Mouse (Mus musculus): Measurements from ENCODE around the gene Whrn. TPM values are rescaled to one million over a fixed set of nuclear protein-coding genes. Genes with fewer than 3 reads are reported as not detected.

Whrn gene
- polyA plus RNA-seq, 1 experiment from 2014 or later = 4.2 TPM

- Histone ChIP-seq H3K36me3 (replicated peaks) (no peaks in the 10 kb centered on the region), H3K4me1 (peaks cover 8% of the 10 kb centered on the region; the same call in 1 of the 2 replicates), H3K27me3 (replicated peaks; ENCODE audit: low read depth, poor library complexity, severe bottlenecking) (no peaks in the 10 kb centered on the region), H3K9me3 (no peaks in the 10 kb centered on the region), H3K4me3 (no peak overlapping the region), H3K27ac (replicated peaks) (no peak overlapping the region)
- no peak for DNase-seq (ENCODE audit: low spot score)
- 81% methylated on average over 2 of the region's 2 CpGs for WGBS
Measured at GRCm38 (mm10) chr4:63512921-63513320, 17.1 kb upstream of the Whrn start.

- no peak overlapping the region for H3K27ac ChIP-seq (replicated peaks)
- no peaks in the 10 kb centered on the region for H3K27me3 ChIP-seq (replicated peaks; ENCODE audit: low read depth, poor library complexity, severe bottlenecking)
- H3K4me1 ChIP-seq = peaks cover 3% of the 10 kb centered on the region; the same call in 1 of the 2 replicates
- no peaks in the 10 kb centered on the region for H3K9me3 ChIP-seq
- 25% methylated on average over 4 of the region's 4 CpGs for WGBS
- DNase-seq (ENCODE audit: low spot score) = peak; percentile 81
- H3K4me3 ChIP-seq = no peak overlapping the region
- no peaks in the 10 kb centered on the region for H3K36me3 ChIP-seq (replicated peaks)
Measured at GRCm38 (mm10) chr4:63508232-63508631, 12.4 kb upstream of the Whrn start.

- DNase-seq (ENCODE audit: low spot score) = no peak
- no peaks in the 10 kb centered on the region for H3K36me3 ChIP-seq (replicated peaks)
- no peak overlapping the region for H3K4me3 ChIP-seq
- no peaks in the 10 kb centered on the region for H3K9me3 ChIP-seq
- WGBS = 74% methylated on average over 5 of the region's 5 CpGs
- H3K4me1 ChIP-seq = no peaks in the 10 kb centered on the region
- no peaks in the 10 kb centered on the region for H3K27me3 ChIP-seq (replicated peaks; ENCODE audit: low read depth, poor library complexity, severe bottlenecking)
- H3K27ac ChIP-seq (replicated peaks) = no peak overlapping the region
Measured at GRCm38 (mm10) chr4:63507478-63507877, 11.7 kb upstream of the Whrn start.

- H3K27ac ChIP-seq (replicated peaks) = no peak overlapping the region
- peaks cover 15% of the 10 kb centered on the region for H3K27me3 ChIP-seq (replicated peaks; ENCODE audit: low read depth, poor library complexity, severe bottlenecking)
- no peak overlapping the region for H3K4me3 ChIP-seq
- no peaks in the 10 kb centered on the region for H3K4me1 ChIP-seq
- no peaks in the 10 kb centered on the region for H3K36me3 ChIP-seq (replicated peaks)
- WGBS = 75% methylated on average over 5 of the region's 5 CpGs
- DNase-seq (ENCODE audit: low spot score) = no peak
- no peaks in the 10 kb centered on the region for H3K9me3 ChIP-seq
Measured at GRCm38 (mm10) chr4:63503949-63504348, 8.2 kb upstream of the Whrn start.

GRCm38 (mm10) chr4:63501050-63501449, 5.3 kb upstream of the Whrn start:
- Histone ChIP-seq H3K27ac (replicated peaks) (no peak overlapping the region), H3K9me3 (no peaks in the 10 kb centered on the region), H3K4me3 (no peak overlapping the region), H3K27me3 (replicated peaks; ENCODE audit: low read depth, poor library complexity, severe bottlenecking) (peaks cover 25% of the 10 kb centered on the region), H3K4me1 (peaks cover 17% of the 10 kb centered on the region), H3K36me3 (replicated peaks) (no peaks in the 10 kb centered on the region)
- DNase-seq (ENCODE audit: low spot score) = no peak
- 72% methylated on average over 5 of the region's 5 CpGs for WGBS

GRCm38 (mm10) chr4:63498346-63498745, 2.6 kb upstream of the Whrn start:
- WGBS = 33% methylated on average over 3 of the region's 3 CpGs
- Histone ChIP-seq H3K27me3 (replicated peaks; ENCODE audit: low read depth, poor library complexity, severe bottlenecking) (peaks cover 48% of the 10 kb centered on the region), H3K4me3 (no peak overlapping the region), H3K27ac (replicated peaks) (no peak overlapping the region), H3K4me1 (peaks cover 42% of the 10 kb centered on the region), H3K9me3 (no peaks in the 10 kb centered on the region), H3K36me3 (replicated peaks) (no peaks in the 10 kb centered on the region)
- DNase-seq (ENCODE audit: low spot score) = peak; percentile 17

- no peak for DNase-seq (ENCODE audit: low spot score)
- peaks cover 58% of the 10 kb centered on the region for H3K27me3 ChIP-seq (replicated peaks; ENCODE audit: low read depth, poor library complexity, severe bottlenecking)
- H3K4me3 ChIP-seq = peak overlapping the region; percentile 80
- WGBS = 13% methylated on average over 6 of the region's 6 CpGs
- H3K27ac ChIP-seq (replicated peaks) = peak overlapping the region; percentile 86
- no peaks in the 10 kb centered on the region for H3K36me3 ChIP-seq (replicated peaks)
- peaks cover 50% of the 10 kb centered on the region for H3K4me1 ChIP-seq
- no peaks in the 10 kb centered on the region for H3K9me3 ChIP-seq
Measured at GRCm38 (mm10) chr4:63496312-63496711, 521 bp upstream of the Whrn start.

GRCm38 (mm10) chr4:63494967-63495914, 550 bp downstream of the Whrn start:
- Histone ChIP-seq H3K27me3 (replicated peaks; ENCODE audit: low read depth, poor library complexity, severe bottlenecking) (peaks cover 50% of the 10 kb centered on the region), H3K27ac (replicated peaks) (peak overlapping the region; percentile 86), H3K9me3 (no peaks in the 10 kb centered on the region), H3K4me1 (peaks cover 54% of the 10 kb centered on the region), H3K4me3 (peak overlapping the region; percentile 80), H3K36me3 (replicated peaks) (no peaks in the 10 kb centered on the region)
- under 1% methylated on average over 107 of the region's 107 CpGs for WGBS
- peak; percentile 73 for DNase-seq (ENCODE audit: low spot score)

GRCm38 (mm10) chr4:63494401-63494966, 1.3 kb downstream of the Whrn start:
- H3K36me3 ChIP-seq (replicated peaks) = 0 out of 2 replicates have a peak, but pooled peaks cover 3% of the 10 kb centered on the region
- WGBS = 4% methylated on average over 43 of the region's 43 CpGs
- H3K27me3 ChIP-seq (replicated peaks; ENCODE audit: low read depth, poor library complexity, severe bottlenecking) = peaks cover 43% of the 10 kb centered on the region
- peak overlapping the region; percentile 80 for H3K4me3 ChIP-seq
- no peaks in the 10 kb centered on the region for H3K9me3 ChIP-seq
- peak overlapping the region; percentile 86 for H3K27ac ChIP-seq (replicated peaks)
- no peak for DNase-seq (ENCODE audit: low spot score)
- H3K4me1 ChIP-seq = peaks cover 61% of the 10 kb centered on the region

GRCm38 (mm10) chr4:63493351-63494121, 2.3 kb downstream of the Whrn start:
- no peak overlapping the region for H3K27ac ChIP-seq (replicated peaks)
- peak overlapping the region; percentile 80 for H3K4me3 ChIP-seq
- DNase-seq (ENCODE audit: low spot score) = peak; percentile 20
- WGBS = 72% methylated on average over 9 of the region's 9 CpGs
- 0 out of 2 replicates have a peak, but pooled peaks cover 7% of the 10 kb centered on the region for H3K36me3 ChIP-seq (replicated peaks)
- H3K27me3 ChIP-seq (replicated peaks; ENCODE audit: low read depth, poor library complexity, severe bottlenecking) = peaks cover 43% of the 10 kb centered on the region
- H3K9me3 ChIP-seq = no peaks in the 10 kb centered on the region
- peaks cover 62% of the 10 kb centered on the region for H3K4me1 ChIP-seq

- peaks cover 54% of the 10 kb centered on the region for H3K4me1 ChIP-seq
Measured at GRCm38 (mm10) chr4:63491521-63491920, 4.3 kb downstream of the Whrn start.

GRCm38 (mm10) chr4:63490146-63490545, 5.6 kb downstream of the Whrn start:
- 48% methylated on average over 3 of the region's 3 CpGs for WGBS
- 0 out of 2 replicates have a peak, but pooled peaks cover 7% of the 10 kb centered on the region for H3K36me3 ChIP-seq (replicated peaks)
- H3K9me3 ChIP-seq = no peaks in the 10 kb centered on the region
- H3K27ac ChIP-seq (replicated peaks) = no peak overlapping the region
- H3K27me3 ChIP-seq (replicated peaks; ENCODE audit: low read depth, poor library complexity, severe bottlenecking) = peaks cover 28% of the 10 kb centered on the region
- no peak for DNase-seq (ENCODE audit: low spot score)
- peaks cover 42% of the 10 kb centered on the region for H3K4me1 ChIP-seq
- no peak overlapping the region for H3K4me3 ChIP-seq

More at GRCm38 (mm10) chr4:63491521-63491920, 4.3 kb downstream of the Whrn start:
- no peak overlapping the region for H3K4me3 ChIP-seq
- no peak overlapping the region for H3K27ac ChIP-seq (replicated peaks)
- H3K36me3 ChIP-seq (replicated peaks) = 0 out of 2 replicates have a peak, but pooled peaks cover 7% of the 10 kb centered on the region
- H3K27me3 ChIP-seq (replicated peaks; ENCODE audit: low read depth, poor library complexity, severe bottlenecking) = peaks cover 33% of the 10 kb centered on the region
- 78% methylated on average over 6 of the region's 6 CpGs for WGBS
- H3K9me3 ChIP-seq = no peaks in the 10 kb centered on the region
- DNase-seq (ENCODE audit: low spot score) = no peak

All from embryonic facial prominence, embryonic 10.5 days (tissue).